Mouse (Mus musculus): ENCODE data around the gene Cdc42ep1. TPM values are rescaled to one million over a fixed set of nuclear protein-coding genes. Genes with fewer than 3 reads are reported as not detected.

Cdc42ep1 gene
- polyA plus RNA-seq, 1 experiment from 2014 or later, result 32.0 TPM

- ATAC-seq (replicated peaks; ENCODE audit: insufficient number of reproducible peaks, insufficient read depth, low FRiP score, low read depth), result no peak; the same call in 1 of the 2 replicates
- Histone ChIP-seq H3K36me3 (peaks cover 16% of the 10 kb centered on the region), H3K4me3 (no peak overlapping the region), H3K4me1 (replicated peaks) (peaks cover 46% of the 10 kb centered on the region), H3K4me2 (no peak overlapping the region), H3K27ac (no peak overlapping the region), H3K9ac (no peak overlapping the region), H3K27me3 (no peaks in the 10 kb centered on the region), H3K9me3 (replicated peaks) (no peaks in the 10 kb centered on the region)
- WGBS, result 54% methylated on average over 6 of the region's 6 CpGs
These were observed 8.5 kb downstream of the Cdc42ep1 start for GRCm38 (mm10) chr15:78850944-78851343.

DNA sequence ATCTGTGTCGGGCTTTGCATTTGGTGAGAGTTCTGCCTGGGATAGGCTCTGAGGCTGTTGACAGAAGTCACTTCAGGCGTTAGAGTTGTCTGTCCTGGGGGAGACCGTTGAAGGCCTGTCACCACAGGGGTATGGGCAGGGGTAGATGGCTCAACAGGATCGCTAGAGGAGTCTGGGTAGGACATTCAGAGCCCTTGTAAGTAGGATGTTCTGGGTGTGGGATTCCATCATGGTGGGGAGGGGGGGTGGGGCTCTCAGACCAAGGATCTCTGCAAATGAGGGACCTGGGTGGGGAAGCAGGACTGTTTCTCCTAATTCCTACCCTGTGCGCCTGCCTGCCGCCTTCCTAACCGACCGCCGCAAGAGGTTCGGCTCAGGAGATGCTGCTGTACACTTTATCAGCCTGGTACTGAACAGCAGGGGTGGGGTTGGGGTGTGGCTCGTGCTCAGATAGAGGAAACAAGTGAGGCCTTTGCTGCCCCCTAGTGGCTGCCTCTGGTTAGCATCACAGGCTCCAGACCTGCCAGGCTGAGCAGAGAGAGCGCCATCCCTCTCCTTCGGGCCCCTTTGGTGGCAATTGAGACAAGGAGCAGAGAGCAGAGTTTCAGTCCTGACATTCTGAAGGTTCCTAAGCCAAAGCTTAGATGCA is 9.2 kb downstream of the Cdc42ep1 start:
- no peak overlapping the region; the same call in 1 of the 2 replicates for H3K27ac ChIP-seq
- no peaks in the 10 kb centered on the region for H3K9me3 ChIP-seq (replicated peaks)
- H3K4me2 ChIP-seq, result peak overlapping the region; percentile 45; the same call in 1 of the 2 replicates
- peaks cover 40% of the 10 kb centered on the region for H3K4me1 ChIP-seq (replicated peaks)
- no peak overlapping the region for H3K4me3 ChIP-seq
- no peaks in the 10 kb centered on the region for H3K27me3 ChIP-seq
- peak; percentile 56 for ATAC-seq (replicated peaks; ENCODE audit: insufficient number of reproducible peaks, insufficient read depth, low FRiP score, low read depth)
- WGBS, result 7% methylated on average over 13 of the region's 13 CpGs
- H3K36me3 ChIP-seq, result peaks cover 16% of the 10 kb centered on the region
- H3K9ac ChIP-seq, result no peak overlapping the region

DNA sequence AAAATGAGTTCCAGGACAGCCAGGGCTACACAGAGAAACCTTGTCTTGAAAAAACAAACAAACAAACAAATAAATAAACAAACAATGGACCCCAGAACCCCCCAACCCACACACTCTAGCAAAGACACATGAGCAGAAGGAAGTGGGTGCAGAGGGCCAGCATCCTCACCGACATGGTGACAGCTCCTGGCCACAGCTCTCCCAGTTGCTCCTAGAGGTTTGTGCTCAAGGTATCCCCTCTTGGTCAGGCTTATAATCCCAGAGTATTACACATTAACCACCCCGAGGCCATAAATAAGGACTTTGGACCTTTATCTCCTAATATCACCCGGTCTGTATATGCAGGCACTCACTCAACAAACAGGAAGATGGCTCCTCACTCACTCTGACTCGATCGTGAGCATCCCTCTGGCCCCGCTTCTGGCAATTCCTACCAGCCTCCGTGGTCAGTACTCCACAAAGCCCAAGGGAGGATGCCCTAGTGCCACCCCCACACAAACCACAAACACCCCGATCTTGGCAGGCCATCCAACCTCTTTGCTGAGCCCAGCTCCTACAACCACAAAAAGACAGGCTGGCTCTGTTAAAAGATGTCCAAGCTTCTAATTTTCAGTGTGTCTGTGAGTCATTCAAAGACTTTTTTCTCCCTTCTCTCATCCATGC is 13.0 kb downstream of the Cdc42ep1 start, which contains the start of gene Lgals2:
Lgals2 (minus strand) TSS at position 227 of the 663 bp plus-strand sequence.
- Histone ChIP-seq H3K27ac (no peak within 1 kb of the TSS), H3K9me3 (replicated peaks) (no peaks in the 10 kb centered on the region), H3K4me1 (replicated peaks) (peaks cover 22% of the 10 kb centered on the region), H3K4me2 (no peak within 1 kb of the TSS), H3K4me3 (no peak within 1 kb of the TSS), H3K27me3 (no peaks in the 10 kb centered on the region), H3K36me3 (no peaks in the 10 kb centered on the region), H3K9ac (no peak within 1 kb of the TSS)
- ATAC-seq (replicated peaks; ENCODE audit: insufficient number of reproducible peaks, insufficient read depth, low FRiP score, low read depth), result no peak
- 60% methylated on average over 8 of the region's 8 CpGs for WGBS

- Histone ChIP-seq H3K4me3 (no peak overlapping the region), H3K9ac (no peak overlapping the region), H3K4me1 (replicated peaks) (0 out of 2 replicates have a peak, but pooled peaks cover 9% of the 10 kb centered on the region), H3K4me2 (no peak overlapping the region), H3K27me3 (no peaks in the 10 kb centered on the region), H3K36me3 (no peaks in the 10 kb centered on the region), H3K27ac (no peak overlapping the region), H3K9me3 (replicated peaks) (no peaks in the 10 kb centered on the region)
- 67% methylated on average over 7 of the region's 7 CpGs for WGBS
- no peak for ATAC-seq (replicated peaks; ENCODE audit: insufficient number of reproducible peaks, insufficient read depth, low FRiP score, low read depth)
These were observed 14.6 kb downstream of the Cdc42ep1 start for GRCm38 (mm10) chr15:78857009-78857408.

- H3K4me1 ChIP-seq (replicated peaks), result peaks cover 19% of the 10 kb centered on the region; the same call in 1 of the 2 replicates
- H3K4me2 ChIP-seq, result no peak overlapping the region
- no peaks in the 10 kb centered on the region for H3K27me3 ChIP-seq
- H3K36me3 ChIP-seq, result no peaks in the 10 kb centered on the region
- H3K27ac ChIP-seq, result no peak overlapping the region
- no peak overlapping the region for H3K9ac ChIP-seq
- no peak overlapping the region for H3K4me3 ChIP-seq
- WGBS, result 60% methylated on average over 4 of the region's 4 CpGs
- ATAC-seq (replicated peaks; ENCODE audit: insufficient number of reproducible peaks, insufficient read depth, low FRiP score, low read depth), result no peak
- no peaks in the 10 kb centered on the region for H3K9me3 ChIP-seq (replicated peaks)
These were observed 16.9 kb downstream of the Cdc42ep1 start for GRCm38 (mm10) chr15:78859311-78859710.

DNA sequence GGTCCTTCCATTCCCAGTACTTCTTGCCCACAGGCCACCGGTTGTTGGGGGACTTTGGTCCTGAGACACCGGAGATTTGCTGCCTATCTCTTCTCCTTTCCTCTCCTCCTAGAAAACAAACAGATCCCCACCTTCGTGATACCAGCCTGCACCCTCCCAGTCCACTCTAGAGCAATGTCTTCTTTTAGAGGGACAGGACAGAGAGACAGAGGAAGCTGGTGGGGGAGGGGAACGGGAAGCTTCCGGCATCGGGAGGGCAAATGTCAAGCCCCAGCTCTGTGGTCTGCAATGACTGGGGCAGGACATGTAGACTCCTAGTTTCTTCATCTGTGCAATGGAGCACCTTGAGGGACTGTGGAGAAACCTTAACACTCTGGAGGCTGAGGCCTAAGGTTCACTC is 17.3 kb downstream of the Cdc42ep1 start:
- peaks cover 19% of the 10 kb centered on the region; the same call in 1 of the 2 replicates for H3K4me1 ChIP-seq (replicated peaks)
- no peaks in the 10 kb centered on the region for H3K36me3 ChIP-seq
- no peak overlapping the region for H3K4me2 ChIP-seq
- ATAC-seq (replicated peaks; ENCODE audit: insufficient number of reproducible peaks, insufficient read depth, low FRiP score, low read depth), result no peak
- no peak overlapping the region for H3K4me3 ChIP-seq
- no peaks in the 10 kb centered on the region for H3K9me3 ChIP-seq (replicated peaks)
- no peak overlapping the region for H3K27ac ChIP-seq
- no peak overlapping the region for H3K9ac ChIP-seq
- 49% methylated on average over 6 of the region's 6 CpGs for WGBS
- H3K27me3 ChIP-seq, result no peaks in the 10 kb centered on the region

- Histone ChIP-seq H3K9ac (no peak overlapping the region), H3K4me3 (no peak overlapping the region), H3K4me2 (no peak overlapping the region), H3K27ac (no peak overlapping the region), H3K27me3 (0 out of 2 replicates have a peak, but pooled peaks cover 3% of the 10 kb centered on the region), H3K36me3 (no peaks in the 10 kb centered on the region), H3K4me1 (replicated peaks) (peaks cover 17% of the 10 kb centered on the region; the same call in 1 of the 2 replicates), H3K9me3 (replicated peaks) (no peaks in the 10 kb centered on the region)
- no peak for ATAC-seq (replicated peaks; ENCODE audit: insufficient number of reproducible peaks, insufficient read depth, low FRiP score, low read depth)
- WGBS, result 82% methylated on average over 5 of the region's 5 CpGs
These were observed 19.9 kb downstream of the Cdc42ep1 start for GRCm38 (mm10) chr15:78862280-78862679.

GRCm38 (mm10) chr15:78863154-78863553 is 20.7 kb downstream of the Cdc42ep1 start:
- Histone ChIP-seq H3K9ac (no peak overlapping the region), H3K4me3 (no peak overlapping the region), H3K4me2 (no peak overlapping the region), H3K9me3 (replicated peaks) (no peaks in the 10 kb centered on the region), H3K36me3 (no peaks in the 10 kb centered on the region), H3K4me1 (replicated peaks) (peaks cover 11% of the 10 kb centered on the region; the same call in 1 of the 2 replicates), H3K27ac (no peak overlapping the region), H3K27me3 (0 out of 2 replicates have a peak, but pooled peaks cover 3% of the 10 kb centered on the region)
- 54% methylated on average over 2 of the region's 2 CpGs for WGBS
- ATAC-seq (replicated peaks; ENCODE audit: insufficient number of reproducible peaks, insufficient read depth, low FRiP score, low read depth), result no peak

GRCm38 (mm10) chr15:78863852-78864253 is 21.4 kb downstream of the Cdc42ep1 start:
- no peak overlapping the region for H3K27ac ChIP-seq
- ATAC-seq (replicated peaks; ENCODE audit: insufficient number of reproducible peaks, insufficient read depth, low FRiP score, low read depth), result no peak
- WGBS, result 50% methylated on average over 13 of the region's 13 CpGs
- H3K4me3 ChIP-seq, result no peak overlapping the region
- peaks cover 18% of the 10 kb centered on the region for H3K4me1 ChIP-seq (replicated peaks)
- H3K27me3 ChIP-seq, result 0 out of 2 replicates have a peak, but pooled peaks cover 3% of the 10 kb centered on the region
- no peaks in the 10 kb centered on the region for H3K9me3 ChIP-seq (replicated peaks)
- no peak overlapping the region for H3K4me2 ChIP-seq
- H3K36me3 ChIP-seq, result no peaks in the 10 kb centered on the region
- H3K9ac ChIP-seq, result no peak overlapping the region

- H3K4me3 ChIP-seq, result no peak overlapping the region
- H3K27ac ChIP-seq, result peak overlapping the region; percentile 75
- H3K27me3 ChIP-seq, result 0 out of 2 replicates have a peak, but pooled peaks cover 3% of the 10 kb centered on the region
- no peaks in the 10 kb centered on the region for H3K36me3 ChIP-seq
- no peaks in the 10 kb centered on the region for H3K9me3 ChIP-seq (replicated peaks)
- peak; percentile 70 for ATAC-seq (replicated peaks; ENCODE audit: insufficient number of reproducible peaks, insufficient read depth, low FRiP score, low read depth)
- peaks cover 19% of the 10 kb centered on the region for H3K4me1 ChIP-seq (replicated peaks)
- H3K9ac ChIP-seq, result no peak overlapping the region
- H3K4me2 ChIP-seq, result no peak overlapping the region
- 38% methylated on average over 9 of the region's 9 CpGs for WGBS
These were observed 26.0 kb downstream of the Cdc42ep1 start for GRCm38 (mm10) chr15:78868398-78868797.

- no peak overlapping the region for H3K9ac ChIP-seq
- no peak overlapping the region for H3K4me2 ChIP-seq
These were observed 26.4 kb downstream of the Cdc42ep1 start for GRCm38 (mm10) chr15:78868826-78869233.

More at GRCm38 (mm10) chr15:78868826-78869233, 26.4 kb downstream of the Cdc42ep1 start:
- no peak for ATAC-seq (replicated peaks; ENCODE audit: insufficient number of reproducible peaks, insufficient read depth, low FRiP score, low read depth)
- peaks cover 14% of the 10 kb centered on the region for H3K4me1 ChIP-seq (replicated peaks)
- no peaks in the 10 kb centered on the region for H3K36me3 ChIP-seq
- 0 out of 2 replicates have a peak, but pooled peaks cover 3% of the 10 kb centered on the region for H3K27me3 ChIP-seq
- 67% methylated on average over 7 of the region's 7 CpGs for WGBS
- H3K4me3 ChIP-seq, result no peak overlapping the region
- H3K9me3 ChIP-seq (replicated peaks), result no peaks in the 10 kb centered on the region
- H3K27ac ChIP-seq, result peak overlapping the region; percentile 75

Data from heart, embryonic 15.5 days (tissue).